Mouse (Mus musculus) urinary bladder, postnatal 25 days (tissue): Measurements from ENCODE around the gene Acvr2a.
A peak's percentile ranks its signal among the peaks of the same experiment; 100 is the strongest.
"Not testable (repeated sequence)": the region's sequence is repeated elsewhere in the genome, so short reads cannot be mapped to it uniquely, and the experiment has no call there.

Experiments
- DNase-seq: peaks from one replicate; pipeline ENCODE4 v3.0.0; 2022; ENCODE audit warnings: low spot score

Acvr2a gene

GRCm38 (mm10) chr2:48813371-48814222, at the start of gene Acvr2a:
TSS of gene Acvr2a (plus strand) at chr2:48814109.
- peak; percentile 92 for DNase-seq

GRCm38 (mm10) chr2:48766513-48766912, 47.4 kb upstream of the Acvr2a start:
- no peak for DNase-seq

DNA sequence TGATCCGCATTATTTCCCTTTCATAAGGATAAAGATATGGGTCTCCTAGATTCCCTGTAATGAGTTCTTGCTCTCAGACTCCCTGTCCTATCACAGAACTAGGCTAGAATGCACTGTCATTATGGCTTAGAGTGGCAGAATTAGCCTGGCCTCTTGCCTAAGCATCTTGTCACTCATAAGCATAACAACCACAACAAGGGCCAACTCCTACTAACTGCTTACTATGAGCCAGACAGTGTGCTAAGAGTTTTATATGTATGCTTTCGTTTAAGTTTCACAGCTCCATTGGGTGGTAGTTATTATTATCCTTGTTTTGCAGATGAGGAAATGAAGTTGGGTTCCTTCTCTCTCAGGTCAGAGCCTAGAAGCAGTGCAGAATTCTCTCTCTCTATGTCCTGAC, 46.1 kb upstream of the Acvr2a start:
- no peak for DNase-seq

DNA sequence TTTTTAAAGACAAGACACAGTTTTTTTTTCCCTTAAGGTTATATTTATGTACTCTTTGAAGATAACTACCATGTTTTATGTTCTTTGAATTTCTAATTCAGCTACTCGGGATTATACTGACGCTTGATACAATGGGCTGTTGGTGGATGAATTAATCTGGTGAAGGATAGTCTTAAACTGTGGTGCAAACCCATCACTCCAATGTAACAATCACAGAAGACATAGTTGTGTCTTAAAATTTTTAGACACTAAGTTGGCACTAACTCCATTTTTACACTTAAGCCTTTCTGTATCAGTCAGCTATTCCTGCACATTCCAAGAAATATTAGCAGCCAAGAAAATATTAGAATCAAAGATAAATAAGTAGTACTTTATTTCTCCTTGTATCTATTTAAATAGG, 45.7 kb upstream of the Acvr2a start:
- DNase-seq: no peak

DNA sequence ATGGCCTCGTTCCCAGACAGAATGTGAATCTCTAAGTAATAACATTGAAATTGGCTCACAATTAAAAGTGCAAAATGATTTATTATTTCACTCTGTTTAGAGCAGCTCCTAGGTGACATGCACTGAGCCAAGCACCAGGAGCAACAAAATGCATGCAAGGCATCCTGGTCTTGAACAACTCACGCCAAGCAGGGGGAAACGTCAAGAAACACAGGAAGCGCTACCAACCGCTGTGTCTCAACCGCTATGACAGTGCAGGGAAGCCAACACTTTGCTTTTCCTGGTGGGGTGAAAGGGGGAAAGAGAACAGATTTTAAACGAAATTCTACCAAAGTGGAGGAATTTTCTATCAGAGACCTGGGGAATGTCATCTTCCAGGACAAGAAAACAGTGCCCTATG, 43.8 kb upstream of the Acvr2a start:
- DNase-seq: no peak

DNA sequence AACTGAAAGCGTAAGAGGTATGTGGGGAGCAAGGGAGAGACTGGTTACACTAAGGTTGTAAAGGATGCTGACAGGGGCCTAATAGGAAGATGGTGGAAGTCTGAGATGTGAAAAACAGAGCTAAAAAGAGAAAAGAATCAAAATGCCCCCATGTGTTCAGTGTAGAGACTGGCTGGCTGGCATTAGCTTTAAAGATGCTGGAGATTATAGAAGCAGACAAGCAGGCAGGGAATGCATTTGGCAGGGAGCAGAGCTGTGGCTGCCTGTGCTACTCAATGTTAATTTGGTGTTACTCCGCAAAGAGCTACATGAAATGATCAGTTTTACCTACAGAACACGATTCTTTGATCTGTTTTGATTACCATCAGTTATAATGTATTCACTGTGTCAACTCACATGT, 43.3 kb upstream of the Acvr2a start:
- no peak for DNase-seq

DNA sequence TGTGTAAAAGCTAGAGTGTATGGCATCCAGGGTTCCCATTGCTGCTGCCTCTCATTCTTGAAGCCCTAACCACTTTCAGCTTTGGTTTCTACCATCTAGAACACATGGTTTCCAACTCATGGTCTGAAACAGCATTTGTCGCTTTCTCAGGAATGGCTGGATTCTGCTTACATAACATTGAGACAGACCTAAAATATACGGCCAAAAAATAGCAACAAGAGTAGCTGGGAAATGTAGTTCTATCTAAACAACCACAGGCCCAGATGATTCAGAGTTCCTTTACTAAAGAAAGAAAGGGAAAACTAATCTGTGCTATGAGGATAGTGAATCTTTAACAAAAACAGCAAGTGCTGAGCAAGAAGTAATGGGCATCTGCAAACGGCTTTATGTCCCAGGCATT, 38.6 kb upstream of the Acvr2a start:
- no peak for DNase-seq

- no peak for DNase-seq
Measured at GRCm38 (mm10) chr2:48788901-48789300, 25.0 kb upstream of the Acvr2a start.

DNA sequence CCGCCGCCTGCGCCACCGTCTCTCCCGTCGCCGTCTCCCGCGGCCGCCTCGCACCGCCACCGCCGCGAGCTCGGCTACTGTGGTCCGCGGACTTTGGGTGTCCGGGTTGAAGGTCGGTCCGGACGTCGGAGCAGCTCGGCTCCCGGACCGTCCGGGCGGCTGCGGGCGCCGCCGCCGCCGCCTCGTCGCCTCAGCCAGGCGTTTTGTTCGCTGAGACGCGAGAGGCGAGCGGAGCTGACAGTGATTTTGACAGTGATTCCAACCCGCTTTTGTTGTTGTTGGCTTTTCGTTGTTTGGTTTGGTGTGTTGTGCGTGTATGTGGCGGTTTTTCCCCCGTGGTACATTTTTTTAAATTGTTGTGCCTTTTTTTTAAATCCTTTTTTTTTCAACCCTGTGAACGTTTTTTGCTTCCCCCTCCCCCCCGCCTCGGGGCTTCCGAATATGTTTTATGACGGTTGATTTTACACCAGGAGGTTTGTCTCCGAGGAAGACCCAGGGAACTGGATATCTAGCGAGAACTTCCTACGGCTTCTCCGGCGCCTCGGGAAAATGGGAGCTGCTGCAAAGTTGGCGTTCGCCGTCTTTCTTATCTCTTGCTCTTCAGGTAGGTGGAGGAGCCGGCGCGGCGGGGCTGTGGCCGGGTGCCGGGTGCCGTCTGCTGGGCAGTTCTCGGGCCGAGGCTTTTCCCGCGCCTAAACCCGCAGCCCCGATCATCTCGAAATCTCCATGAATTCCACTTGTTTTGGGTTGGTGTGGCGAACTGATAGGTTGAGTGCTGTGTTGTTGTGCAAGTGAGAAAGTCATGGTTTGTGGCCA, 522 bp downstream of the Acvr2a start:
- DNase-seq: peak; percentile 36

DNA sequence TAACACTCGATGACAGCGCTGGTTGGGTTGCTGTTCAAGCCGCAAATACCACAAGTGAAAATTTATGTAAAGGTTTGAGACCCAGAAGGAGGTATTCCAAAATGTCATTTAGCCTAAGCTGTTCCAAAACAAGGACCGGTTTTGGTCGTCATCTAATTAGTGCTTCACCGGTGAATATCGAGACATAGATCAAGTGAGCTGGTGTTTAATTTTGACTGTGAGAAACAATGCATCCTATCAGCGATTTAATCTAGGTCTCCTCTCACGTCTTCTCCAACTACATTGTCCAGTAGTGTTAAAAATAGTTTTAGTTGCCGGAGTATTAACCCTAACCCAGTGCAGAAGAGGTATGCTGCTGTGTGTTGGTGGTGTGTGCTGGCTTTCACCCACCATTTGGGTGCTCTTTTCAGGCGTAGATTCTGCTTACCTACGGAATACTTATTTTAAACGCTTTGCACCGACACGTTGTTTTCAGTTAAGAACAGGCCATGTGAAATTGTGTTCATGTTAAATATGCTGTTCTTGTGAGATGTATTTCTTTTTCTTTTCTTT, 1.2 kb downstream of the Acvr2a start:
- no peak for DNase-seq

- DNase-seq: no peak
Measured at GRCm38 (mm10) chr2:48816141-48817028, 2.5 kb downstream of the Acvr2a start.

GRCm38 (mm10) chr2:48825878-48826277, 12.0 kb downstream of the Acvr2a start:
- no peak for DNase-seq

- no peak for DNase-seq
Measured at GRCm38 (mm10) chr2:48826380-48826779, 12.5 kb downstream of the Acvr2a start.

DNA sequence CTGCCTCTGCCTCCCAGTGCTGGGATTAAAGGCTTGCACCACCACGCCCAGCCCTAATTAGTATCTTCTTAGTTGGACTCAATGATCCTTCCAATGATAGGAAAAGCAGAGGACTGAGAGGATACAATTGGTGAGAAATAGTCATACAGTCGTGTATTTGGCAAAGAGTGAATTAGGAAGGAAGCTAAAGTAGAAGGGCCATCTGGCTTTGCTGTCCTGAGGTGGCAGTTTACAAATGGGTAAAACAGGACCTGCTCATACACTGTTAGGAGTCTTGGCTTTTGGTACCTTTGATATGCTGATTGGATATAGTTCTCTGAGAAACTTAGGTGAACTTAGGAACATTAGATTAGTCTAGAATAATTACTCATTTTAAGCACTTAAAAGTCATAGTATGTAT, 16.6 kb downstream of the Acvr2a start:
- DNase-seq: no peak

GRCm38 (mm10) chr2:48832305-48832704, 18.4 kb downstream of the Acvr2a start:
- DNase-seq: no peak

GRCm38 (mm10) chr2:48833884-48834450, 20.1 kb downstream of the Acvr2a start:
- DNase-seq: no peak

- DNase-seq: no peak
Measured at GRCm38 (mm10) chr2:48841611-48842470, 27.9 kb downstream of the Acvr2a start.

GRCm38 (mm10) chr2:48846689-48847398, 32.9 kb downstream of the Acvr2a start:
- DNase-seq: no peak

DNA sequence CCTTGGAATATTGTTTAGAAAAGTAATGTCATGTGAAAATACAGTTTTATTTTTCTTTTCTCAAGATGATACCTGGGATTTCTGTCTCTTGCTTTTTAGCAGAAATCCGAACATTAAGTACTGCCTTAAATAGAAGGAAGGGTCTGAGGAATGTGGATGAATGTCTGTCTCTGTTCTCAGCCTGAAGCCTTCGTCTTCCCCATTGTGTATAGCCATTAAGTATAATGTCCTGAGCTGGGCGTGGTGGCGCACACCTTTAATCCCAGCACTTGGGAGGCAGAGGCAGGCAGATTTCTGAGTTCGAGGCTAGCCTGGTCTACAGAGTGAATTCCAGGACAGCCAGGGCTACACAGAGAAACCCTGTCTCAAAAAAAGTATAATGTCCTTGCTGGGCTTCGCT, 51.7 kb downstream of the Acvr2a start:
- not testable (repeated sequence) for DNase-seq
